Mouse (Mus musculus): ENCODE results near the gene Foxd1.

Gene Foxd1

GRCm38 (mm10) chr13:98389092-98389491, 35.0 kb downstream of the Foxd1 start:
- no peak for DNase-seq (ENCODE audit: low read depth, low spot score)

GRCm38 (mm10) chr13:98390363-98390762, 36.3 kb downstream of the Foxd1 start:
- DNase-seq (ENCODE audit: low read depth, low spot score) = no peak

- DNase-seq (ENCODE audit: low read depth, low spot score) = peak; percentile 63
Measured at GRCm38 (mm10) chr13:98390771-98391634, 37.0 kb downstream of the Foxd1 start.

- DNase-seq (ENCODE audit: low read depth, low spot score) = no peak
Measured at GRCm38 (mm10) chr13:98391635-98391990, 37.6 kb downstream of the Foxd1 start.

- no peak for DNase-seq (ENCODE audit: low read depth, low spot score)
Measured at GRCm38 (mm10) chr13:98392031-98392430, 38.0 kb downstream of the Foxd1 start.

GRCm38 (mm10) chr13:98393356-98394070, 39.5 kb downstream of the Foxd1 start:
- no peak for DNase-seq (ENCODE audit: low read depth, low spot score)

Data from embryo, embryonic 11.5 days (tissue).